Mouse (Mus musculus) kidney, adult 2 months (tissue): ENCODE measurements around the gene Egr4.

ENCODE experiments used
- CTCF ChIP-seq: fragments of 200-500 bp; conservative IDR thresholded peaks from 2 replicates; pipeline ENCODE4 v1.5.1; 2011; ENCODE audit warnings: low read depth, mild to moderate bottlenecking, control low read depth, low read length, moderate library complexity, mixed read lengths; ENCODE audit not compliant: insufficient read depth, insufficient read length
- POLR2A ChIP-seq: fragments of 200-500 bp; IDR thresholded peaks from one replicate; pipeline ENCODE4 v1.6.1; 2011; ENCODE audit warnings: low read depth, low read length, control low read depth

DNA sequence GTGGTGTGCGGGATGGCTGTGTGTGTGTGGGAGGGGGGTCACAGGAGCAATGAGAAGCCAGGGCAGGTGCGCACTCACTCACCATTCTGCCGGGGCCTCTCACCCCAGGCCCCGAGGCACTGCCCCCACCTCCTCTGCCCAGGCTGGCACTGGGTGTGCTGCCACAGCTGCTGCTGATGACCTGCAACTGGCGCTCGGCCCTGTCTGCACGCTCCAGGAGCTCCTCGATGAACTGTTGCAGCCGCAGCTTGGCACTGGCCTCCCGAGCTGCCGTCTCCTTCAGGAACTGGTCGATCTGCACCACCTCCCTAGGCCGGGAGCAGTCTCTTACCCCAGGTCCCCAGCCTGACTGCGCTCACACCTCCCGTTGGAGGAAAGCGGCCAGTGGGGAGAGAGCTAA, 32.7 kb downstream of the Egr4 start:
- TF ChIP-seq CTCF = no peak
- no peak for TF ChIP-seq POLR2A
